Mouse (Mus musculus): ENCODE measurements around the gene Rpl34. TPM values are rescaled to one million over a fixed set of nuclear protein-coding genes. Genes with fewer than 3 reads are reported as not detected.

Gene Rpl34
- polyA plus RNA-seq, 1 experiment from 2014 or later: 874 TPM

DNA sequence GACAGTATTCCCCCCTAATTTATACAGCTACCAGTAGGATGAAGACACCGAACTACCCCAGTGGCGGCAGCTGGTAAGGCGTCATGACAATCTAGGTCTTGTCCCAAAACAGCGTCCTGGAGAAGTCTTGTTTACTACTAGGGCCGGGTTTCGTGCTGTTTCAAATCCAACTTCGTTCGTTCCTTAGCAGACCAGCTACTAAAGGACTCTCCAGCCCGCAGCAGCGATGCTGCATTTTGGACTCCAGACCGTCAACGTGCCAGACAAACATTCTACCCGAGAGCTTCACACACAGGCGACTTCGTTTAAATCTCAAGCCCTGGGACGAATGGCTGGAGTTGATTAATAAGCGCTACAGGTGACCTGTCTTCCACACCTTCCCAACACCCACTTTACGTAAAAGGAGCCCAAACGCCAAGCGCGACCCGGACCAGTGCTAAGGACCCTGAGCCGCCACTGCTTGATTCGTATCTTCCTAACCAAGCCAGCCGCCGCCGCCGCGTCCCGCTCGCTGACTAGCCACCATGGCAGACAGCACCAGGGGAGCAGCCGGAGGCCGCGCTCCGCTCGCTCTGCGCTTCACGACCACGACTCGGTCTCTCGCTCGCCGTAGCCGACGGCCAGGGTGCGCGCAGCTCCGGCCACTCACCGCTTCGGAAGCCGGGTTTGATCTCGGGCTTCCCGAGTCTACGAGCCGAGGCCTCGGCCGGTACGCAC, 568 bp downstream of the Rpl34 start:
- Histone ChIP-seq H3K4me2 (peak overlapping the region; percentile 67), H3K9me3 (no peaks in the 10 kb centered on the region), H3K27me3 (replicated peaks) (no peaks in the 10 kb centered on the region), H3K4me3 (replicated peaks) (peak overlapping the region; percentile 86), H3K36me3 (peaks cover 30% of the 10 kb centered on the region), H3K27ac (peak overlapping the region; percentile 86), H3K4me1 (peaks cover 9% of the 10 kb centered on the region; the same call in 1 of the 2 replicates), H3K9ac (peak overlapping the region; percentile 85)
- under 1% methylated on average over 58 of the region's 58 CpGs for WGBS
- no peak; the same call in none of the 2 replicates for ATAC-seq (ENCODE audit: insufficient read depth, low FRiP score, low read depth)

DNA sequence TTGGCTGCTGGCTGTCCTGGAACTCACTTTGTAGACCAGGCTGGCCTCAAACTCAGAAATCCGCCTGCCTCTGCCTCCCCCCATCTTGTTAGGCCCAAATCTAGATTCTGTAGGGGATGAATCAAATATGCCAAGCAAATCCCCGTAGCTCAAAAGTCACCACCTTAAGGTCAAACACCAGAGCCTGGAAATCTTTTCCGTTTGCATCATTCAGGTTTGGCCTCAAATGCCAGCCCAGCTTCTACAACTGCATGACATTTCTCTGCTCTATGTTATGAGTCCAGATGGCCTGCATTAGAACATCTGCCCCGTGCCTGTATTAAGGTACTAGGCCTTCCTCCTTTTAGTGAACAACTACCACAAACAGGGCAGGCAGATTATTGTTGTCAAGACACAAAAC, 2.5 kb downstream of the Rpl34 start:
- H3K4me1 ChIP-seq: peaks cover 9% of the 10 kb centered on the region; the same call in 1 of the 2 replicates
- no peak overlapping the region for H3K9ac ChIP-seq
- no peak overlapping the region for H3K4me2 ChIP-seq
- no peaks in the 10 kb centered on the region for H3K27me3 ChIP-seq (replicated peaks)
- whole genome bisulfite sequencing: 85% methylated on average over 4 of the region's 4 CpGs
- H3K27ac ChIP-seq: no peak overlapping the region
- H3K36me3 ChIP-seq: peaks cover 30% of the 10 kb centered on the region
- H3K9me3 ChIP-seq: no peaks in the 10 kb centered on the region
- H3K4me3 ChIP-seq (replicated peaks): no peak overlapping the region
- no peak for ATAC-seq (ENCODE audit: insufficient read depth, low FRiP score, low read depth)

DNA sequence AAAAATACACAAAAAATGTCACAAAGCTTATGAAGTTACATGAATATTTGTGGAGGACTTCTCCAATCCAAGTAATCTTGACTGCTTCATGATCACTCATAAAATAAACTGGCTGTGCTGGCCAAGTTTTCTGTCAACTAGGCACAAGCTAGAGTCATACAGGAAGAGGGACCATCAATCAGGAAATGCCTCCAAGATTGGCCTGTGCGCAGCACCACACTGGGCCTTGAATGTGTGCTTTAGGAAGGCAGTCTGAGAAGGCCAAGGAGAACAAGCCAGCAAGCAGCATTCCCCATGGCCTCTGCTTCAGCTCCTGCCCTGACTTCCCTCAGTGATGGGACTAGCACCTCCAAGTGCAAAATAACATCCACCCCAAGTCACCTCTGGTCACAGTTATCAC, 3.2 kb downstream of the Rpl34 start:
- peaks cover 9% of the 10 kb centered on the region; the same call in 1 of the 2 replicates for H3K4me1 ChIP-seq
- H3K9ac ChIP-seq: no peak overlapping the region
- peaks cover 30% of the 10 kb centered on the region for H3K36me3 ChIP-seq
- WGBS: 81% methylated on average over 1 of the region's 1 CpGs
- H3K4me3 ChIP-seq (replicated peaks): no peak overlapping the region
- no peaks in the 10 kb centered on the region for H3K27me3 ChIP-seq (replicated peaks)
- no peak overlapping the region for H3K4me2 ChIP-seq
- no peak overlapping the region for H3K27ac ChIP-seq
- H3K9me3 ChIP-seq: no peaks in the 10 kb centered on the region
- ATAC-seq (ENCODE audit: insufficient read depth, low FRiP score, low read depth): no peak

DNA sequence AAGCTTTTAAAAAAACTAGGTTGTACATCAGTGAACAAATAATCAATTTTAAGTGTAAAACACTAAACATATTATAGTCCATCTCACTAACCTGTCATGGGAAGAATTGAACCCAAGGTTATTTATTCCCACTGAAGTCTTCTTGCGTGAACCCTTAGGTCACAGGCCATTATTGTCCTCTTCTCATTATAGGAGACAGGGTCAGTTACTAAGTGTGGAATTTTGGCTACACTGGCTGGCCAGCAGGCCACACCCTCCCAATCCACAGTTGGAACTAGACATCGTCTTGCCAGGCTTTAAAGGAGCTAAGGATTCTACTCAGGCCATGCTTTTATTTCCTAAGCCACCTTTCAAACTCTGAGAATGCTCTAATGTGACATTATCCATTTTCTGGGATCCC, 4.5 kb downstream of the Rpl34 start:
- Histone ChIP-seq H3K27ac (no peak overlapping the region), H3K4me3 (replicated peaks) (no peak overlapping the region), H3K27me3 (replicated peaks) (no peaks in the 10 kb centered on the region), H3K4me2 (no peak overlapping the region), H3K9ac (no peak overlapping the region), H3K9me3 (no peaks in the 10 kb centered on the region), H3K4me1 (peaks cover 9% of the 10 kb centered on the region; the same call in 1 of the 2 replicates), H3K36me3 (peaks cover 30% of the 10 kb centered on the region)
- 71% methylated on average over 2 of the region's 2 CpGs for WGBS
- no peak for ATAC-seq (ENCODE audit: insufficient read depth, low FRiP score, low read depth)

DNA sequence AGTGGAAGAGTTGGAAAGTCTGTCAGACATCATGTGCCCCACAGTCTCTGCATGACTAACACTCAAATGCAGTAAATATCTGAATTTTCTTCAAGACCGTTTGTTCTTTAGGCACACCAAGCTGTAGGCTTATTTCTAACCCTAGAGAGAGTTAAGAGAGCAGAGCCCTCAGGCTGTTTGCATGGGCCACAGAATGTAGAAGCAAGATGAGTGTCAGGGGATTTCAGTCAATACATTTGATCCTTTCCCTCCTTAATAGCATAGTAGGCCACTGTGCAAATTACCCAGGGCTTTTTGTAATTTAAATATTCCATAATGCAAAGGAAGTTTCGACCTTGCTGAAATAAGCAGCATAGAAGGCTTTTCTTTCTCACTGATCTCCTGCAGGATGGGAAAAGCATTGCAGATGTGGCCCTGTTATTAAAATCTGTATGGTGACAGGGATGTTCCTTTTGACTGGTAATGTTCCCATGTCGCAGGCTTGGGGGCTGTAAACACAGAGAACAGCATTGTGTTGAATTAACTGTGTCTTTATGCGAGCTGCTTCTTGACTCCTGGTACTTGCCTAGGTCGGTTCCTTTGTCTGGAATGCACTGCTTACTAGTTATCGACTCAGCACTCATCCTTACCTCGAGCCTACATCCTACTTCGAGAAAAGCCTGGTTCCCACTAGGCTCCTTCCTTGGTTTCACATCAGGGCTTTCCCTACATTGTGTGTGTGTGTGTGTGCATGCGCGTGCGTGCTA, 7.3 kb downstream of the Rpl34 start:
- Histone ChIP-seq H3K9ac (no peak overlapping the region), H3K9me3 (no peaks in the 10 kb centered on the region), H3K4me2 (no peak overlapping the region), H3K27ac (no peak overlapping the region), H3K27me3 (replicated peaks) (no peaks in the 10 kb centered on the region), H3K4me3 (replicated peaks) (no peak overlapping the region), H3K4me1 (no peaks in the 10 kb centered on the region), H3K36me3 (peaks cover 24% of the 10 kb centered on the region)
- 75% methylated on average over 11 of the region's 11 CpGs for WGBS
- ATAC-seq (ENCODE audit: insufficient read depth, low FRiP score, low read depth): no peak

DNA sequence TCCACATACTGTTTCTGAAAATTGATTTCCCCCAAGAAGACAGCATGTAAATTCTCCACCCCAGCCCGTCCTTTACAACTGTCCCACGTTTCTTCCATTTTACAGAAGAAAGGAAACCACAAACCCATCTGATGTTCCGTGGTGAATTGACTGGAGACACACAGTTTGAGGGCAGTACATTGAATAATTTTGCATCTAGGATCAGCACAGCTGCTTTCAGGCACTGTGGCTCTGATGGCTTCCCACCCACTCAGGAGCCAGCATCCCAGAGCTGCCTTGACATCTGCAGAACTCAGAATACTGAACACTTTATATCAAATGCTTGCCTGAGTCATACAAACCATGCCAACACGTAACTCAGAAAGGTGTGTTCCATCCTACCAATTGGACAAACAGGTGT, 10.0 kb downstream of the Rpl34 start:
- H3K36me3 ChIP-seq: no peaks in the 10 kb centered on the region
- H3K9me3 ChIP-seq: no peaks in the 10 kb centered on the region
- WGBS: 76% methylated on average over 4 of the region's 4 CpGs
- H3K4me2 ChIP-seq: no peak overlapping the region
- no peak overlapping the region for H3K4me3 ChIP-seq (replicated peaks)
- no peak overlapping the region for H3K9ac ChIP-seq
- H3K27me3 ChIP-seq (replicated peaks): no peaks in the 10 kb centered on the region
- no peak overlapping the region for H3K27ac ChIP-seq
- no peaks in the 10 kb centered on the region for H3K4me1 ChIP-seq
- no peak for ATAC-seq (ENCODE audit: insufficient read depth, low FRiP score, low read depth)

DNA sequence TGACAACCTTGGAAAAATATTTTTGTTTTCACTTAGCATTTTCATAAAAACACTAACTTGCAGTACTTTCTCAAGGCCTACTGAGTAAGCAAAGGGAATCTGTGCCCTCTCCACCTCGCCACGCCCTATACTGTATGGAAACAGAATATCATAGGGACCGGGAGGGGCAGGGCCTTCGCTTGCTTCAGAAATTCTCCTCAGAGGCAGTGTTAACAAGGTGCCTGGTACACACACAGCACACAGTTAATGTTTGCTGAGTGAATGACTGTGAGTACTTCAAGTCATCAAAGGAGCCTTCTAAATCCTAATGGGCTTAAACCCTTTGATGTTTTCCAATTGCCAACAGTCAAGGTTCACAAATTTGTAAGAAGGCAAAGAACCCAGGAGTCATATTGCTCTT, 11.3 kb downstream of the Rpl34 start:
- H3K4me2 ChIP-seq: no peak overlapping the region
- no peaks in the 10 kb centered on the region; the same call in 1 of the 2 replicates for H3K4me1 ChIP-seq
- 67% methylated on average over 4 of the region's 4 CpGs for WGBS
- H3K27me3 ChIP-seq (replicated peaks): no peaks in the 10 kb centered on the region
- no peak overlapping the region for H3K4me3 ChIP-seq (replicated peaks)
- no peak overlapping the region for H3K27ac ChIP-seq
- H3K9me3 ChIP-seq: no peaks in the 10 kb centered on the region
- no peak overlapping the region for H3K9ac ChIP-seq
- no peak; the same call in 1 of the 2 replicates for ATAC-seq (ENCODE audit: insufficient read depth, low FRiP score, low read depth)
- no peaks in the 10 kb centered on the region for H3K36me3 ChIP-seq

DNA sequence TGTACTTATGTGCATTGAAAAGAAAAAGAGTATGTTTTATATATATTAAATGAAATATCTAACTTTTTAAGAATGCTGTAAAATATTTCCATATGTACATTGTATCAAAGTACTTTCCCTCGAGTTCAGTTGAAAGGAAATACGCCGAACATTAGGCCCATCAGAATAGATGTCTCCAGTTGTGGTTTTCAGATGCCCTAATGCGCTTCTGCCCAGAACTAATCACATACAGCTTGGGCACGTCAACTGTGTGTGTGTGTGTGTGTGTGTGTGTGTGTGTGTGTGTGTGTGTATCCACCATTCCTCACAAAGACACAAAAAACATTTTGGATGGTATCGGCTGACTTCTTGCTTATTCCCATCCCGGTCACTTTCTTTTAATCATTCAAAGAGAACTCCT, 13.6 kb downstream of the Rpl34 start:
- no peak overlapping the region for H3K4me2 ChIP-seq
- H3K36me3 ChIP-seq: no peaks in the 10 kb centered on the region
- ATAC-seq (ENCODE audit: insufficient read depth, low FRiP score, low read depth): no peak
- H3K9ac ChIP-seq: no peak overlapping the region
- no peaks in the 10 kb centered on the region for H3K27me3 ChIP-seq (replicated peaks)
- no peak overlapping the region for H3K27ac ChIP-seq
- H3K4me1 ChIP-seq: no peaks in the 10 kb centered on the region; the same call in 1 of the 2 replicates
- WGBS: 83% methylated on average over 7 of the region's 7 CpGs
- no peak overlapping the region for H3K4me3 ChIP-seq (replicated peaks)
- H3K9me3 ChIP-seq: no peaks in the 10 kb centered on the region

DNA sequence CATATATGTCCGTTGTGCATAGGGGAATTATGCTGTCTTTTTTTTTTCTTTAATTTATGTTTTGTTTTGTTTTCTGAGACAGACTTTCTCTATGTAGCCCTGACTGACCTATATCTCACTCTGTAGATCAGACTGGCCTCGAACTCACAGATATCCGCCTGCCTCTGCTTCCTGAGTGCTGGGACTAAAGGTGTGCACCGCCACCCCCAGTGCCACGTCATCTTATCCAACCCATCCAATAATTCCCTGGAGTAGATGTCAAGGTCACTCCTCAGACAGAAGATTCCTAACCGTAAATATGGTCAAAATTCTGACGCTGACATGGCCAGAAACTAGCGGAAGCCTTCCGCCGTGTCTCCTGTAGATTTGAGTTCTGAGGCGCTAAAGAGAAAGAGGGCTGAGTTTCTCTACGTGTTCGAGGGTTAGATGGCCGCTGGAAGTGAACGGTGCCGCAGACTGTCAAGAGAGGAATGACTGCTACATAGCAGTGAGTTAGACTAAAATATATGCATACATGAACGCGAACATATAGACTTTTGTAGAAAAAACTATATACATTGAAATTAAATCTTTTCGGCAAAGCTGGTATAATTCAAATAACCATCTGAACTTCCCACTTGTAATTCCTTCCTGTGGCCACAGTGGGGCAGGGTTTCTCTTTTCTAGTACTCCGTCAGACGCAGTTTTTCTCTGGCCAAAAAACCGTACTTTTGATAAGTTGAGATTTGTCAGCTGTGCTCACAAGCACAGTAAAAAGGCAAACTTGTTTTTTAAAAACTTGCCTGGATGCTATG, 15.2 kb downstream of the Rpl34 start:
- 14% methylated on average over 22 of the region's 22 CpGs for WGBS
- 0 out of 2 replicates have a peak, but pooled peaks have one; percentile 32 for ATAC-seq (ENCODE audit: insufficient read depth, low FRiP score, low read depth)
- Histone ChIP-seq H3K4me2 (peak overlapping the region; percentile 58), H3K4me3 (replicated peaks) (peak overlapping the region; percentile 40), H3K9me3 (no peaks in the 10 kb centered on the region), H3K9ac (no peak overlapping the region), H3K4me1 (no peaks in the 10 kb centered on the region; the same call in 1 of the 2 replicates), H3K27me3 (replicated peaks) (no peaks in the 10 kb centered on the region), H3K27ac (no peak overlapping the region), H3K36me3 (no peaks in the 10 kb centered on the region)

DNA sequence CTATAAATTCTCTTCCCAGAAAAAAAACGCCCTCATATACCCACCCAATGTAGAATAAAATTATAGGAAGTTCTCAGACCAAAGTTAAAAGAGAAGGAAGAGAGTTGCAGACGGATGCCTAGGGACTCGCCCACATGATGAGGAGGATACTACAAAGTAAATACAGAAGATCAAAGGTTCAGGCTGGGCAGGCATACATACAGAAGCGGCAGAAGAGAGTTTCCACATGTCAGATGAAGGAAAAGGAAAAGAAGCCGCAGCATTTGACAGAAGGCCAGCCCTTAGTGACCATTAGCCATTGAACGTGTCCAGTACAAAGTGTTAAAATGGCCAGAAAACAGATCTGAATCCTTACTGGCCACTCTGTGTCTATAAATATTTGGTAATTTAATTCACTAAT, 17.3 kb downstream of the Rpl34 start:
- 50% methylated on average over 6 of the region's 6 CpGs for whole genome bisulfite sequencing
- Histone ChIP-seq H3K27ac (no peak overlapping the region), H3K9ac (no peak overlapping the region), H3K4me2 (no peak overlapping the region), H3K4me1 (peaks cover 2% of the 10 kb centered on the region), H3K27me3 (replicated peaks) (no peaks in the 10 kb centered on the region), H3K4me3 (replicated peaks) (no peak overlapping the region), H3K9me3 (no peaks in the 10 kb centered on the region), H3K36me3 (no peaks in the 10 kb centered on the region)
- ATAC-seq (ENCODE audit: insufficient read depth, low FRiP score, low read depth): no peak

DNA sequence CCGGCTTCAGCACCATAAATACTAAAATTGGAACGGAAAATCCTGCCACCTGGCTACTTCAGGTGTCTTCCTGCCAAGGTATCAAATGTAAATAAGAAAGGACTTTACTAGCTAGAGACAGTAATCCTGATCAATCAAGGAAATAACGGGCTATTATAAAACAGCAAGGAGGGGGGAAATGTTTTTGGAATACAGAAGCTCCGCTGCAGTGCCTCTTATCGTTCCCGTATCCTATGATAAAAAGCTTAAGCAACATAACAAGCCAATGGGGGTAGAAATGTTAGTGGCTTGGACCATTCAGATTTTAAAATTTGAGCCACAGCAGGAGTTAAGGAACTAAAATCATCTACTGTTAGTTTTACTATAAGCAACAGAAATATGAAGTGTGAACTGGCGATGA, 20.1 kb downstream of the Rpl34 start:
- Histone ChIP-seq H3K36me3 (no peaks in the 10 kb centered on the region), H3K4me3 (replicated peaks) (peak overlapping the region; percentile 29), H3K27me3 (replicated peaks) (no peaks in the 10 kb centered on the region), H3K9ac (no peak overlapping the region), H3K27ac (no peak overlapping the region), H3K4me2 (peak overlapping the region; percentile 57), H3K9me3 (no peaks in the 10 kb centered on the region), H3K4me1 (peaks cover 6% of the 10 kb centered on the region)
- 57% methylated on average over 7 of the region's 7 CpGs for WGBS
- no peak for ATAC-seq (ENCODE audit: insufficient read depth, low FRiP score, low read depth)

All from stomach, embryonic 15.5 days (tissue).